Mouse (Mus musculus): ENCODE measurements at regions not wholly inside any gene's neighbourhood (a gene's known extent, or its start where the extent isn't known, plus 50 kb on each side); places are given as distances from the start of the nearest gene placed in this dataset.

- 95% methylated on average over 2 of the region's 2 CpGs for WGBS
- DNase-seq (ENCODE audit: low spot score) (no peak), ATAC-seq (ENCODE audit: low FRiP score) (no peak)
Measured at GRCm38 (mm10) chr16:31583627-31584026, 79.6 kb upstream of the Dlg1 start.

GRCm38 (mm10) chr16:31584216-31584823, 78.9 kb upstream of the Dlg1 start:
- H3K36me3 ChIP-seq (ENCODE audit: control insufficient read depth, insufficient read depth, low read length): no peaks in the 10 kb centered on the region
- H3K9me3 ChIP-seq (ENCODE audit: control insufficient read depth, low read length): no peaks in the 10 kb centered on the region
- no peak for ATAC-seq (ENCODE audit: low FRiP score)
- H3K9ac ChIP-seq (ENCODE audit: low read depth, low read length): no peak overlapping the region
- no peak overlapping the region for H3K27ac ChIP-seq (ENCODE audit: low read depth, low read length)
- H3K4me1 ChIP-seq (replicated peaks; ENCODE audit: control insufficient read depth, insufficient read depth, low read length): no peaks in the 10 kb centered on the region
- DNase-seq (ENCODE audit: low spot score): no peak
- H3K4me3 ChIP-seq (ENCODE audit: low read depth, low read length): no peak overlapping the region
- WGBS: 71% methylated on average over 4 of the region's 4 CpGs
- no peak overlapping the region for H3K4me2 ChIP-seq (replicated peaks; ENCODE audit: low read depth, low read length)
- no peaks in the 10 kb centered on the region for H3K27me3 ChIP-seq (ENCODE audit: control insufficient read depth, insufficient read depth, low read length)

More at GRCm38 (mm10) chr16:31583627-31584026, 79.6 kb upstream of the Dlg1 start:
- Histone ChIP-seq H3K4me2 (replicated peaks; ENCODE audit: low read depth, low read length) (no peak overlapping the region), H3K27me3 (ENCODE audit: control insufficient read depth, insufficient read depth, low read length) (no peaks in the 10 kb centered on the region), H3K4me3 (ENCODE audit: low read depth, low read length) (no peak overlapping the region), H3K36me3 (ENCODE audit: control insufficient read depth, insufficient read depth, low read length) (no peaks in the 10 kb centered on the region), H3K9me3 (ENCODE audit: control insufficient read depth, low read length) (no peaks in the 10 kb centered on the region), H3K9ac (ENCODE audit: low read depth, low read length) (no peak overlapping the region), H3K4me1 (replicated peaks; ENCODE audit: control insufficient read depth, insufficient read depth, low read length) (no peaks in the 10 kb centered on the region), H3K27ac (ENCODE audit: low read depth, low read length) (no peak overlapping the region)

- DNase-seq (ENCODE audit: low spot score) (no peak), ATAC-seq (ENCODE audit: low FRiP score) (no peak)
- H3K4me2 ChIP-seq (replicated peaks; ENCODE audit: low read depth, low read length): no peak overlapping the region
- H3K4me3 ChIP-seq (ENCODE audit: low read depth, low read length): no peak overlapping the region
- no peak overlapping the region for H3K27ac ChIP-seq (ENCODE audit: low read depth, low read length)
- H3K9me3 ChIP-seq (ENCODE audit: control insufficient read depth, low read length): no peaks in the 10 kb centered on the region
- H3K36me3 ChIP-seq (ENCODE audit: control insufficient read depth, insufficient read depth, low read length): no peaks in the 10 kb centered on the region
- WGBS: 43% methylated on average over 1 of the region's 1 CpGs
- no peak overlapping the region for H3K9ac ChIP-seq (ENCODE audit: low read depth, low read length)
- H3K27me3 ChIP-seq (ENCODE audit: control insufficient read depth, insufficient read depth, low read length): no peaks in the 10 kb centered on the region
- no peaks in the 10 kb centered on the region; the same call in 1 of the 2 replicates for H3K4me1 ChIP-seq (replicated peaks; ENCODE audit: control insufficient read depth, insufficient read depth, low read length)
Measured at GRCm38 (mm10) chr16:31587036-31587435, 76.2 kb upstream of the Dlg1 start.

- no peak overlapping the region for H3K4me3 ChIP-seq (ENCODE audit: low read depth, low read length)
- 19% methylated on average over 6 of the region's 6 CpGs for WGBS
- ATAC-seq (ENCODE audit: low FRiP score) (no peak), DNase-seq (ENCODE audit: low spot score) (peak; percentile 22)
- no peaks in the 10 kb centered on the region for H3K9me3 ChIP-seq (ENCODE audit: control insufficient read depth, low read length)
- no peaks in the 10 kb centered on the region for H3K27me3 ChIP-seq (ENCODE audit: control insufficient read depth, insufficient read depth, low read length)
- H3K4me2 ChIP-seq (replicated peaks; ENCODE audit: low read depth, low read length): no peak overlapping the region
- H3K36me3 ChIP-seq (ENCODE audit: control insufficient read depth, insufficient read depth, low read length): no peaks in the 10 kb centered on the region
- H3K9ac ChIP-seq (ENCODE audit: low read depth, low read length): no peak overlapping the region
- H3K4me1 ChIP-seq (replicated peaks; ENCODE audit: control insufficient read depth, insufficient read depth, low read length): peaks cover 9% of the 10 kb centered on the region
- H3K27ac ChIP-seq (ENCODE audit: low read depth, low read length): no peak overlapping the region
Measured at GRCm38 (mm10) chr16:31589576-31589975, 73.7 kb upstream of the Dlg1 start.

GRCm38 (mm10) chr16:31591565-31591964, 71.7 kb upstream of the Dlg1 start:
- Histone ChIP-seq H3K4me2 (replicated peaks; ENCODE audit: low read depth, low read length) (no peak overlapping the region), H3K4me3 (ENCODE audit: low read depth, low read length) (no peak overlapping the region), H3K4me1 (replicated peaks; ENCODE audit: control insufficient read depth, insufficient read depth, low read length) (peaks cover 9% of the 10 kb centered on the region), H3K36me3 (ENCODE audit: control insufficient read depth, insufficient read depth, low read length) (no peaks in the 10 kb centered on the region), H3K9me3 (ENCODE audit: control insufficient read depth, low read length) (no peaks in the 10 kb centered on the region), H3K27me3 (ENCODE audit: control insufficient read depth, insufficient read depth, low read length) (no peaks in the 10 kb centered on the region), H3K27ac (ENCODE audit: low read depth, low read length) (peak overlapping the region; percentile 80; the same call in 1 of the 2 replicates), H3K9ac (ENCODE audit: low read depth, low read length) (no peak overlapping the region)
- 64% methylated on average over 3 of the region's 3 CpGs for WGBS
- DNase-seq (ENCODE audit: low spot score) (no peak), ATAC-seq (ENCODE audit: low FRiP score) (peak; percentile 21; the same call in 1 of the 2 replicates)

- H3K4me2 ChIP-seq (replicated peaks; ENCODE audit: low read depth, low read length): peak overlapping the region; percentile 25; the same call in 1 of the 2 replicates
- 15% methylated on average over 7 of the region's 7 CpGs for WGBS
- no peaks in the 10 kb centered on the region for H3K9me3 ChIP-seq (ENCODE audit: control insufficient read depth, low read length)
- peak; percentile 81 for DNase-seq (ENCODE audit: low spot score)
- H3K27me3 ChIP-seq (ENCODE audit: control insufficient read depth, insufficient read depth, low read length): no peaks in the 10 kb centered on the region
- H3K27ac ChIP-seq (ENCODE audit: low read depth, low read length): peak overlapping the region; percentile 80
- H3K36me3 ChIP-seq (ENCODE audit: control insufficient read depth, insufficient read depth, low read length): no peaks in the 10 kb centered on the region
- H3K9ac ChIP-seq (ENCODE audit: low read depth, low read length): 0 out of 2 replicates have a peak overlapping the region, but pooled peaks have one; percentile 16
- ATAC-seq (ENCODE audit: low FRiP score): peak; percentile 89
- H3K4me3 ChIP-seq (ENCODE audit: low read depth, low read length): no peak overlapping the region
- peaks cover 9% of the 10 kb centered on the region for H3K4me1 ChIP-seq (replicated peaks; ENCODE audit: control insufficient read depth, insufficient read depth, low read length)
Measured at GRCm38 (mm10) chr16:31592014-31592871, 71.0 kb upstream of the Dlg1 start.

GRCm38 (mm10) chr16:31592973-31593683, 70.1 kb upstream of the Dlg1 start:
- no peak overlapping the region for H3K4me3 ChIP-seq (ENCODE audit: low read depth, low read length)

GRCm38 (mm10) chr16:31597965-31598364, 65.3 kb upstream of the Dlg1 start:
- H3K27me3 ChIP-seq (ENCODE audit: control insufficient read depth, insufficient read depth, low read length): no peaks in the 10 kb centered on the region
- no peaks in the 10 kb centered on the region for H3K9me3 ChIP-seq (ENCODE audit: control insufficient read depth, low read length)
- WGBS: 89% methylated on average over 5 of the region's 5 CpGs
- no peak overlapping the region for H3K4me2 ChIP-seq (replicated peaks; ENCODE audit: low read depth, low read length)
- DNase-seq (ENCODE audit: low spot score): no peak
- H3K4me1 ChIP-seq (replicated peaks; ENCODE audit: control insufficient read depth, insufficient read depth, low read length): peaks cover 4% of the 10 kb centered on the region
- H3K36me3 ChIP-seq (ENCODE audit: control insufficient read depth, insufficient read depth, low read length): no peaks in the 10 kb centered on the region
- H3K4me3 ChIP-seq (ENCODE audit: low read depth, low read length): no peak overlapping the region
- no peak for ATAC-seq (ENCODE audit: low FRiP score)
- H3K9ac ChIP-seq (ENCODE audit: low read depth, low read length): no peak overlapping the region
- H3K27ac ChIP-seq (ENCODE audit: low read depth, low read length): no peak overlapping the region

More at GRCm38 (mm10) chr16:31592973-31593683, 70.1 kb upstream of the Dlg1 start:
- Histone ChIP-seq H3K4me1 (replicated peaks; ENCODE audit: control insufficient read depth, insufficient read depth, low read length) (peaks cover 9% of the 10 kb centered on the region), H3K36me3 (ENCODE audit: control insufficient read depth, insufficient read depth, low read length) (no peaks in the 10 kb centered on the region), H3K9ac (ENCODE audit: low read depth, low read length) (no peak overlapping the region), H3K27me3 (ENCODE audit: control insufficient read depth, insufficient read depth, low read length) (no peaks in the 10 kb centered on the region), H3K9me3 (ENCODE audit: control insufficient read depth, low read length) (no peaks in the 10 kb centered on the region), H3K27ac (ENCODE audit: low read depth, low read length) (peak overlapping the region; percentile 80), H3K4me2 (replicated peaks; ENCODE audit: low read depth, low read length) (peak overlapping the region; percentile 11; the same call in 1 of the 2 replicates)
- DNase-seq (ENCODE audit: low spot score) (peak; percentile 44), ATAC-seq (ENCODE audit: low FRiP score) (peak; percentile 77)
- 33% methylated on average over 9 of the region's 9 CpGs for WGBS
